Mouse (Mus musculus): ENCODE results near the gene Pcp4l1. TPM values are rescaled to one million over a fixed set of nuclear protein-coding genes. Genes with fewer than 3 reads are reported as not detected.

Gene Pcp4l1
- polyA plus RNA-seq, 1 experiment from 2014 or later, result 58.8 TPM

- WGBS, result 47% methylated on average over 11 of the region's 11 CpGs
- H3K9ac ChIP-seq (ENCODE audit: low read length), result peak overlapping the region; percentile 1
- peak overlapping the region; percentile 97 for H3K4me2 ChIP-seq (ENCODE audit: low read length)
- ATAC-seq (ENCODE audit: insufficient number of reproducible peaks, insufficient read depth, low FRiP score, low read depth), result no peak
- H3K4me1 ChIP-seq (ENCODE audit: control insufficient read depth in 2 of 2, insufficient read depth in 2 of 2, low read length in 2 of 2), result peaks cover 31 to 33% of the 10 kb centered on the region in 2 experiments
- peaks cover 10% of the 10 kb centered on the region; the same call in 1 of the 2 replicates for H3K27me3 ChIP-seq (ENCODE audit: control insufficient read depth, insufficient read depth, low read length)
- peak overlapping the region in 1 of 2 experiments; percentile 15; a peak in 1 of 4 replicates for H3K4me3 ChIP-seq (ENCODE audit: control insufficient read depth in 1 of 2, insufficient read depth in 1 of 2, low read depth in 1 of 2, low read length in 2 of 2)
- H3K9me3 ChIP-seq (ENCODE audit: control insufficient read depth, low read length), result no peaks in the 10 kb centered on the region
- H3K36me3 ChIP-seq (ENCODE audit: control insufficient read depth, insufficient read depth, low read length), result no peaks in the 10 kb centered on the region
- no peak overlapping the region for H3K27ac ChIP-seq (replicated peaks in 1 of 2; ENCODE audit: control insufficient read depth in 1 of 2, insufficient read depth in 1 of 2, low read depth in 2 of 2, low read length in 2 of 2)
Measured at GRCm38 (mm10) chr1:171193911-171194830, 1.9 kb downstream of the Pcp4l1 start.

GRCm38 (mm10) chr1:171193093-171193840 lies 2.8 kb downstream of the Pcp4l1 start:
- peaks cover 10% of the 10 kb centered on the region; the same call in 1 of the 2 replicates for H3K27me3 ChIP-seq (ENCODE audit: control insufficient read depth, insufficient read depth, low read length)
- no peak for ATAC-seq (ENCODE audit: insufficient number of reproducible peaks, insufficient read depth, low FRiP score, low read depth)
- H3K4me2 ChIP-seq (ENCODE audit: low read length), result peak overlapping the region; percentile 97
- 9% methylated on average over 18 of the region's 18 CpGs for WGBS
- no peaks in the 10 kb centered on the region for H3K9me3 ChIP-seq (ENCODE audit: control insufficient read depth, low read length)
- H3K9ac ChIP-seq (ENCODE audit: low read length), result peak overlapping the region; percentile 51; the same call in 1 of the 2 replicates
- peak overlapping the region; percentile 14 to 15; a peak in 2 of 4 replicates for H3K4me3 ChIP-seq (ENCODE audit: control insufficient read depth in 1 of 2, insufficient read depth in 1 of 2, low read depth in 1 of 2, low read length in 2 of 2)
- H3K27ac ChIP-seq (replicated peaks in 1 of 2; ENCODE audit: control insufficient read depth in 1 of 2, insufficient read depth in 1 of 2, low read depth in 2 of 2, low read length in 2 of 2), result no peak overlapping the region
- peaks cover 37 to 41% of the 10 kb centered on the region in 2 experiments for H3K4me1 ChIP-seq (ENCODE audit: control insufficient read depth in 2 of 2, insufficient read depth in 2 of 2, low read length in 2 of 2)
- no peaks in the 10 kb centered on the region for H3K36me3 ChIP-seq (ENCODE audit: control insufficient read depth, insufficient read depth, low read length)

GRCm38 (mm10) chr1:171192283-171192682 lies 3.8 kb downstream of the Pcp4l1 start:
- WGBS, result 48% methylated on average over 10 of the region's 10 CpGs
- no peak for ATAC-seq (ENCODE audit: insufficient number of reproducible peaks, insufficient read depth, low FRiP score, low read depth)
- H3K27me3 ChIP-seq (ENCODE audit: control insufficient read depth, insufficient read depth, low read length), result peaks cover 10% of the 10 kb centered on the region; the same call in 1 of the 2 replicates
- H3K9me3 ChIP-seq (ENCODE audit: control insufficient read depth, low read length), result no peaks in the 10 kb centered on the region
- H3K36me3 ChIP-seq (ENCODE audit: control insufficient read depth, insufficient read depth, low read length), result no peaks in the 10 kb centered on the region
- H3K9ac ChIP-seq (ENCODE audit: low read length), result no peak overlapping the region
- H3K27ac ChIP-seq (replicated peaks in 1 of 2; ENCODE audit: control insufficient read depth in 1 of 2, insufficient read depth in 1 of 2, low read depth in 2 of 2, low read length in 2 of 2), result no peak overlapping the region
- H3K4me2 ChIP-seq (ENCODE audit: low read length), result no peak overlapping the region
- H3K4me3 ChIP-seq (ENCODE audit: control insufficient read depth in 1 of 2, insufficient read depth in 1 of 2, low read depth in 1 of 2, low read length in 2 of 2), result no peak overlapping the region
- H3K4me1 ChIP-seq (ENCODE audit: control insufficient read depth in 2 of 2, insufficient read depth in 2 of 2, low read length in 2 of 2), result peaks cover 40 to 41% of the 10 kb centered on the region in 2 experiments

- Histone ChIP-seq H3K9me3 (ENCODE audit: control insufficient read depth, low read length) (no peaks in the 10 kb centered on the region), H3K9ac (ENCODE audit: low read length) (no peak overlapping the region), H3K4me1 (ENCODE audit: control insufficient read depth in 2 of 2, insufficient read depth in 2 of 2, low read length in 2 of 2) (peaks cover 45 to 50% of the 10 kb centered on the region in 2 experiments), H3K27ac (replicated peaks in 1 of 2; ENCODE audit: control insufficient read depth in 1 of 2, insufficient read depth in 1 of 2, low read depth in 2 of 2, low read length in 2 of 2) (0 out of 4 replicates have a peak overlapping the region, but pooled peaks of 1 of the 2 experiments have one; percentile 90), H3K4me2 (ENCODE audit: low read length) (no peak overlapping the region), H3K4me3 (ENCODE audit: control insufficient read depth in 1 of 2, insufficient read depth in 1 of 2, low read depth in 1 of 2, low read length in 2 of 2) (no peak overlapping the region), H3K36me3 (ENCODE audit: control insufficient read depth, insufficient read depth, low read length) (no peaks in the 10 kb centered on the region), H3K27me3 (ENCODE audit: control insufficient read depth, insufficient read depth, low read length) (peaks cover 7% of the 10 kb centered on the region; the same call in 1 of the 2 replicates)
- ATAC-seq (ENCODE audit: insufficient number of reproducible peaks, insufficient read depth, low FRiP score, low read depth), result no peak
- 93% methylated on average over 9 of the region's 9 CpGs for WGBS
Measured at GRCm38 (mm10) chr1:171190832-171191231, 5.2 kb downstream of the Pcp4l1 start.

- H3K4me2 ChIP-seq (ENCODE audit: low read length), result peak overlapping the region; percentile 37
- H3K27ac ChIP-seq (replicated peaks in 1 of 2; ENCODE audit: control insufficient read depth in 1 of 2, insufficient read depth in 1 of 2, low read depth in 2 of 2, low read length in 2 of 2), result peak overlapping the region; percentile 90 to 92
- 42% methylated on average over 14 of the region's 14 CpGs for WGBS
- peaks cover 47 to 56% of the 10 kb centered on the region in 2 experiments for H3K4me1 ChIP-seq (ENCODE audit: control insufficient read depth in 2 of 2, insufficient read depth in 2 of 2, low read length in 2 of 2)
- no peaks in the 10 kb centered on the region for H3K36me3 ChIP-seq (ENCODE audit: control insufficient read depth, insufficient read depth, low read length)
- H3K4me3 ChIP-seq (ENCODE audit: control insufficient read depth in 1 of 2, insufficient read depth in 1 of 2, low read depth in 1 of 2, low read length in 2 of 2), result no peak overlapping the region
- peak overlapping the region; percentile 60 for H3K9ac ChIP-seq (ENCODE audit: low read length)
- H3K9me3 ChIP-seq (ENCODE audit: control insufficient read depth, low read length), result no peaks in the 10 kb centered on the region
- H3K27me3 ChIP-seq (ENCODE audit: control insufficient read depth, insufficient read depth, low read length), result peaks cover 7% of the 10 kb centered on the region; the same call in 1 of the 2 replicates
- ATAC-seq (ENCODE audit: insufficient number of reproducible peaks, insufficient read depth, low FRiP score, low read depth), result peak; percentile 80
Measured at GRCm38 (mm10) chr1:171189476-171190114, 6.5 kb downstream of the Pcp4l1 start.

- H3K27ac ChIP-seq (replicated peaks in 1 of 2; ENCODE audit: control insufficient read depth in 1 of 2, insufficient read depth in 1 of 2, low read depth in 2 of 2, low read length in 2 of 2), result peak overlapping the region; percentile 90 to 92
- no peaks in the 10 kb centered on the region for H3K9me3 ChIP-seq (ENCODE audit: control insufficient read depth, low read length)
- no peak overlapping the region for H3K4me3 ChIP-seq (ENCODE audit: control insufficient read depth in 1 of 2, insufficient read depth in 1 of 2, low read depth in 1 of 2, low read length in 2 of 2)
- H3K9ac ChIP-seq (ENCODE audit: low read length), result peak overlapping the region; percentile 60
- H3K36me3 ChIP-seq (ENCODE audit: control insufficient read depth, insufficient read depth, low read length), result no peaks in the 10 kb centered on the region
- peak; percentile 37 for ATAC-seq (ENCODE audit: insufficient number of reproducible peaks, insufficient read depth, low FRiP score, low read depth)
- H3K4me1 ChIP-seq (ENCODE audit: control insufficient read depth in 2 of 2, insufficient read depth in 2 of 2, low read length in 2 of 2), result peaks cover 44 to 55% of the 10 kb centered on the region in 2 experiments
- WGBS, result 5% methylated on average over 8 of the region's 8 CpGs
- peaks cover 7% of the 10 kb centered on the region; the same call in 1 of the 2 replicates for H3K27me3 ChIP-seq (ENCODE audit: control insufficient read depth, insufficient read depth, low read length)
- peak overlapping the region; percentile 37 for H3K4me2 ChIP-seq (ENCODE audit: low read length)
Measured at GRCm38 (mm10) chr1:171189046-171189445, 7.0 kb downstream of the Pcp4l1 start.

Measured in heart, embryonic 14.5 days (tissue).